Mouse (Mus musculus): Measurements from ENCODE around the gene Ttbk1.

Ttbk1 gene

DNA sequence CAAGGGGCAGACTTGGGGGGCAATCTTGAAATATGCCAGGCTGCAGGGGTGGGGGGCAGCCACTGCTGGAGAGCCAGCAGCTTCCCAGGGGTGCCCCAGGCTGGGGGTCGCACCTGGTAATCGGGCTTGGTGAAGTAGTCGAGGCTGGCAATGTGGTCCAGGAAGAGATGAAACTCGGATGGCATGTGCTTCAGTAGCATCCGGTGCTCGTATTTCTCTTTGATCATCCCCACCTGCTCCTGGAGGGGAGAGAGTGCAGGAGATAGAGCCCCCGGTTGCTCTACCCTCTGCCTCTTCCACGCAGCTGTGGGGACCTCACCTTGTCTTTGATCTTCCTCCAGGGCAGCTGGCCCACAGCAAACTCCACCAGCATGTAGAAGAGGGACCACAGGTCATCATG, 10.9 kb downstream of the Ttbk1 start:
- no peak for DNase-seq (ENCODE audit: low spot score)

DNA sequence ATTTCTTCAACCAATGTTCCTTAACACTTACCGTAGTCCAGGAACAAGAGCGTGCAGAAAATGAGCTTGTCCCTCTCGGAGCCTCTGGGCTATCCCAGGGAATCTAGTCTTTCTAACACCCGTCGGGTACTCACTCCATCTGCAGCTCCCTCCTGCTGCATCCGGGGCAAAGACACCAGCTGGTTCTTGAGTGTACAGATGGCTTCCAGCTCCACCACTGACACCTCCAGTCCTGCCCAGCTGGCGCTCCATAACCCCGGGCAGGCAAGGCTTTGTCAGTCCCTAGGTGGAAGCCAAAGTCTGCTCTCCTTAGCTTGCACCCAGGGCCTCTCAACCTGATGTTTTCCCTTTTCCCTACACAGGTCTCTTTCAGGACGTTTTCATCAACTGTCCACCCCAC, 19.6 kb downstream of the Ttbk1 start:
- no peak for DNase-seq (ENCODE audit: low spot score)

DNA sequence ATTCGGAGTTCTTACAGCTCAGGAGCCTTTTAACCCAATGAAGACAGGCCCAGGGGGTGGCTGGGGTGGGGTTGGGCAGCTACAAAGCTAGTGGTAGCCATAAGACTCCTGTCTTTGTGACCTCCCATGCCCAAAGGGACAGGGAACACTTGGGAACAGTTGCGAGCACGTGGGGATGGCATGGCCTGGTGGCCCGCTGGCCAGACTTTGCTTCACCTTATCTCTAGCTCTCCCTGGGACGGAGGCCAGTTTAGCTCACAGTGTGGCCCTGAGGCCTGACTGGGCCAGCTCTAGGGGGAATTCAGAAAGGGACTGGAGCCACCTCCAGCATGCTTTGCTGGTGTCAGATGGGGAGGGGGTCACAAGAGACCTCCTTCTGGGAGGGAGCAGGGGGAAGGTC, 25.2 kb downstream of the Ttbk1 start:
- DNase-seq (ENCODE audit: low spot score), result no peak

DNA sequence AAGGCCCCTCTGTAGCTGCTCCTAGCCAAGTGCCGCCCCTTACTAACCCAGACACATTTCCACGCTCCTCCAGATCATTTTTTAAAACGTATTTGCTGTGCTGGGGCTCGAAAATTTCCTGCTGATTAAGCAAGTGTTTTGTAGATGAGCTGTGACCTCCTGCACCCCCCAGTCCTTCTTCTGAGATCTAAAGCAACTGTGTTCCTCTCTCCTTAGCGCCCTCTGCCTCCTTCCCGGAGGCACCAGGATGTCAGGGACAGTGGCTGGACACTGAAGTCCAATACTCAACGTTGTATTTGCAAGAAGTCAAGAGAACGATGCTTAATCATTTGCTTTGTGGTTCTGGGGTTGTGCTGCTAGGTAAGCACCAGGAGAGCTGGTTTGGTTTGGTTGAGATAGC, 26.1 kb downstream of the Ttbk1 start:
- no peak for DNase-seq (ENCODE audit: low spot score)

DNA sequence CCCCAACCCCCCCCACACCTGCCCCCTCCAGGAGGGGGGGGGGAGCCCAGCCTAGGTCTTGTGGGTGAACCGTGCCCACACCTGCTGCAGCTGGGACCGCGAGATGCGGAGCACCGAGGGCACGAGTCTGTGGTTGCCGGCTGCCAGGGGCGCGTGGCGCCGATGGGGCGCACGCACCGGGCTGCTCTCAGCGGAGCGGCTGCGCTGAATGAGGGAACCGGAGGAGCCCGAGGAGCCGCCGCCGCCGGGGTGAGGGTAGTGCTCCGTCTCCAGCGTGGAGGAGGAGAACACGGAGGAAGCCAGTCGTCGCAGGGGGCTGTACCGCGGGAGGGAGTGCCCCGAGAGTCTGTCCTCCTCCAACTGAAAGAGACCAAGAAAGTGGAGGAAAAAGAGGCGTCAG, 26.8 kb downstream of the Ttbk1 start:
- no peak for DNase-seq (ENCODE audit: low spot score)

DNA sequence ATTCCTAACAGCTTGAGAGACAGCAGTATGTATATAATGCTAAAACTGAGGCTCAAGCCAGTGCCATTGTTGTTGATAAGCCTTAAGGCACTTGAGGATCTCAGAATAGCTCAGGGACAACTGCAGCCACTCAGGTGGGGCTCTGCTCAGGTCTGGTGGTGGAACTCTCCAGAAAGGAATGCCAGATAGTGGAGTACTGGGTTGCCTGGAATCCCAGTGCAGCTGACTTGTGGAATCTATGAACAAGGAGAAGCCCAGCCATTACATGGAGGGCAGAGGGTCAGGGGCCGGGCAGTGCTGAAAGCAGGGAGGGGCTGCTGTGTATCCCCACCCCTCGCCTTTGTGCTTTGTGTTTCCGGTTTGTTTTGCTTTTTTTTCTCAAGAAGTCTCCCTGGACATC, 29.0 kb downstream of the Ttbk1 start:
- no peak for DNase-seq (ENCODE audit: low spot score)

DNA sequence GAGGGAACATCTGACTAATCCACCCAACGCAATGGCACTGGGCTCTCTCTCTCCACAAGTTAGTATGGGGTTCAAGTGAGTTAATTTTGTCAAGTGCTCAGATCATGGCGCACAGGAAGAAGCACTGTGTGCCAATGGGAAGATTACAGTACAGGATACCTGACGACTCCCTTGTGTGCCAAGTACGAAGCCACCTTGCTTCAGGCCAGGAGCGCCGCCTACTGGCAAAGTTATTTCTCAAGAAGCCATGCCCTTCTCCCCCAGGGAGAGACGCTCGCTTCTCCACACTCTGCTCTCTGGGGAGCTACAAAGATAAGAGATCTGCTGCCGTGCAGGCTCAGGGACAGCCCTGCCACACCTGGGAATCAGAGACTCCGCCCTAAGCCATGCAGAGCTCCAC, 29.7 kb downstream of the Ttbk1 start:
- no peak for DNase-seq (ENCODE audit: low spot score)

DNA sequence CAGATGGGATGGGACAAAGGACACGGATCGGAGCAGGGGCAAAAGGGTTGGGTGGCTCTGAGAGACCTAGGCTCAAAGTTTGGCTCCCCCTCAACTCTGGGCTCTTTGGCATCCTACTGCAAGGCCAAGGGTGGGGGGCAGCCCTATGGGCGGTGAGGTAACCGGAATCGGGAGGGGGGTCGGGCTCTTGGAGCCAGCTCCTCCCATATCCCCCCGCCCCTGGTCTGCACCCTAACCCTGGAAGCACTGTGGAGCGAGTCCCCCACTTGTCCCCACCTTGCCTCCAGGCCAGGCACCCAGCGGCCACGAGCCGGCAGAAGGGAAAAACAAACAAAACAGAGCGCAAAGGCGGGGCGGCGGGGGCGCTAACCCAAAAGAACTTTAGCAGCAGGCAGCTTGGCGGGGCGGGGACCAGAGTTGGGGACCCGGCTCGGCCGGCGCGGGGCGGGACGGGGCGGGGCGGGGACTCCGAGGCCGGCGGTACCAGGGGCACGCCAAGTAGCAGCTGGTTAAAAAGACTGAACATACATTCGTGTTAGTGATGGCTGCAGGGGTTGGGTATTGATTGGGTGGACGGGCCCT, 32.3 kb downstream of the Ttbk1 start:
- DNase-seq (ENCODE audit: low spot score), result no peak

DNA sequence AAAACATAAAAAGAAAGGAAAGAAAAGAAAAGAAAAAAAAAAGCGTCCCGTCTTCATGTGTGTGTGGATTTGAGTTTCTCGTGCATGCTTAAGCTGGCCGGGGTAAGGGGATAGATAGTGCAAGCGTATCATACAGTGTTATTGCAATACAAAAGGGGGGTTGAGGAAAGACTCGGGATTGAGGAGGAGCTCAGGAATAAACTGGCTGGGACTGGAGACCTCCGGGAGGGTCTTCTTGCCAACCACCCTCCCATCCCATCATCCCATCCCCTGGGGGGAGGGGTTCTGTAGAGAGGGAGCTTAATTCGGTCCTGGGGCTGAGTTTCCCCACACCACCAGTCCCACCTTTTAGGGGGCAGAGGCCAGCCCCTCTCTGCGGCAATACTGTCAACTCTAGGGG, 32.9 kb downstream of the Ttbk1 start:
- no peak for DNase-seq (ENCODE audit: low spot score)

DNA sequence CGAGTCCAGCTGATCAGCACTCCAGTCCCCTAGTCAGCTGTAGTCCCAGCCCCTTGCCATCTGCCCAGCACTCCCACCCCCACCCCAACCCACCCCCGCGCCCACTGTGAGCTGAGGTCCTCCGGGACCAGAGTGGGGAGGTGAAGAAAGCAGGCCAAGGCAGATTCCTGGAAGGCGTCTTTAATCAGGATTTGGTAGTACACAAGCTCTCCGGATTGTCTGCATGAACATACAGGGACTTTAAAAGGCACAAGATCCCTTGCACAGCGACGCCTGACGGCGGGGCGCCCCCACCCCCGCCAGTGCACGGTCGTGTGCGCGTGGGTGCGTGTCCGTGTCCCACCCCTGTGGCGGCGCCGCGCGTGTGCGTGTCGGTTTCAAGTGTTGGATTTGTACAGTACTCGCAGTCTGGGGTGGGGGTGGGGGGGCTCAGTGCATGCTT, 33.5 kb downstream of the Ttbk1 start:
- no peak for DNase-seq (ENCODE audit: low spot score)

DNA sequence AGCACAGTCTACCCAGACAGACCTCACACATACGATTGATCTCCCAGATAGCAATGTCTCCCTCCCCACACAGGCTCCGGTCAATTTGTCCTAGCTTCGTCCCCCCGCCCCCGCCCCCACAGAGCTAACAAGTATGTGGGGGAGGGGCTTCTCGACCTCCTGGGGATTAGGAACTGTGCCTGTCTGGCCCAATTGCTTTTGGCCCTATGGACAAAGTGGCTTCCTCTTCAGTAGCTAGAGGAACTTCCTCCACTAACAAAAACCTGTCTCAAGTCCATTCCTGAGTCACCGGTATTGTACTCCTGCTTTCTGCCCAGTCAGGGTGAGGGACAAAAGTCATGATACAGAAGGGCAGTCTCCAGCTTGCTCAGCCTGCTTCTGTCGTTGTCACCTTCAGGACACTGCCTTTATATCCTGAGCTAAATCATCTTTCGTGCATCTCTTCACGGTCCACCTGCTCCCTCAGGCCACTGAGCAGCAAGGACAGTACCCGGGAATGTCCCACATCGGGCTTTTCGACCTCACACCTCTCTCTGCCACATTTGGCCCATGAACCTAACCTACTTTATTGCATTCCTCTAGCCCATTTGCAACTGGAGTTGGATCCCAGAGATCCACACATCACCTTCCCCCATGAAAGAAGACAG, 34.0 kb downstream of the Ttbk1 start:
- DNase-seq (ENCODE audit: low spot score), result no peak

DNA sequence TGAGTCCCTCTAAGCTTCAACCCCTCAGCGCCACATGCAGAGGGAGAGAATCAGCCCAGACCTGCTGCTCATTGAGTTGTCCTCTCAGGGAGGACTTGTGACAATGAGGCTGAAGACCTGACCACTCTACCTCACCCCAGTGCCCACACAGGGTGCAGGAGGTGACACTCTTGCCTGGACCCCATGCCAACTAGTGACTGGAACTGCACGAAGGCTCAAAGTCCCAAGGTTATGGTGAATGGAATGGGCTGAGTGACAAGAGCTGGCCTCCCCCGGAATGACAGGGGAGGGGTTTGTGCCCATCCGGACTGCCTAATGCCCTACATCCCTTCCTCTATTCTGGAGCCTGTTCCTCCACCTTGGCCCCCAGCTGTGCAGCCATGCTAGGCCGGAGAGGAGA, 34.8 kb downstream of the Ttbk1 start:
- no peak for DNase-seq (ENCODE audit: low spot score)

DNA sequence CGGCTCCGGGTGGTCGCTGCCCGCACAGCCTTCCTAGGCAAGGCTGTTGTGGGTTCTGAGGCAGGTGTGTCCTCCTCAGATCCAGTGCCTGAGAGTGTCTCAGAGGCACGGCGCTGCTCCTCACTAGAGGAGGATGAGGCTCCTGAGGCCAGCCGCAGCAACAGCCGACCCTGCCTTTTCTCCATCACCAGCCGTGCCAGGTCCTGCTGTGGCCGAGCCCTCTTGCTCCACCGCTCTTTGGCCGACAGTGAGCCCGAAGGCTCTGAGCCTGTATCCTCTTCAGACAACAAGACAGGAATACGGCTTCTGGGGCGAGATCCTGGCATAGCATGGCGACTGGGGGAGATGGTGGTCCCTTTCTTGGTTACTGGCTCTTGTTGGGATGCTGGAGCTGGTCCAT, 41.2 kb downstream of the Ttbk1 start:
- no peak for DNase-seq (ENCODE audit: low spot score)

DNA sequence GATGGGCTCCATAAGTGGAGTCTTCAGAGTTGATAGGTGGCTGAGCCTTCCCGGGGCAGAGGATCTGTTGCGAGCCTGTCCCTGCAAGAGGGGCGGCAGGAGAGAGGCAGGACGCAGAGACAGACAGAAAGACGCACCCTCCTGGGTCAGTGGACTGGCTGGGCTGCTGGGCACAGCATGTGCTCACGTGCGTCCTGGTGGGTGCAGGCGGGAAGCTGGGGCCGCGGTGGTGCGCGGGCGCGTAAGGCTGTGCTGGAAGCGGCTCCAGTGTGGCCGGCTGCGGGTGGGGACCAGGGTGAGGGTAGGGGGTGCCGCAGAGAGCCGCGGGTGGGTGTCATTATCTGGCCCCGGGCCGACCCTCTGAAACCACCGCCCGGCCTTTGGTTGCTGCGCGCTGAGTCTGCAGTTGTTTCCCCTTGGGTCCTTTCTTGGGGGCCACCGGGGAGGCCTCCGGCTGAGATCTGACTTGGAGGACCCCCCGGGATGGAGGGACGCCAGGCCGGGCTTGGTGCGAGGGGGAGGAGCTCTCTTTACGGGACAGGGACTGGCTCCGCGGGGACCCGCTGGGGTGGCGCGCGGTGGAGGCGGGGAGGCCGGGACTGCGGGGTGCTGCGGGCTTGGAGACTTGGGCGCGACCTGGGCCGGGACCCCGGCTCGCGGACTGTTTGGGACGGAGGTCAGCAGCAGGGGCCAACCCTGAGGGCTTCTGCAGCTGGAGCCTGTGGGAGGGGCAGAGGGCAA, 42.5 kb downstream of the Ttbk1 start:
- DNase-seq (ENCODE audit: low spot score), result no peak

DNA sequence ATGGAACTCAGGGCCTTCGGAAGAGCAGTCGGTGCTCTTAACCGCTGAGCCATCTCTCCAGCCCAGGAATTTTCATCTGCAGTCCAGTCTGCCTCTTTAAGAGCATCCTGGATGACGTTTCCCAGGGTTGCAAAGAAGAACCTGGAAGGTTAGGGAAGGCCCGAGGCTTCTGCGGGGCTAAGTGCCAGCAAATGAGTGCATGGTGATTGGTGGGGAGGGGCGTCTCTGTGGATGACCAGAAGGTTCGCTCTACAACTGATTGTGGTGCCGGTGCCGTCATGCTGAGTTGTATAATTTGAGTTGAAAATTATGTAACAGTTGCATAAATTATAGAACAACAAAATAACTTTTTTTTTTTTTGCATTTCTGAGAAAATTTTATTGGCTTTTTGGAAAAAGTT, 48.3 kb downstream of the Ttbk1 start:
- no peak for DNase-seq (ENCODE audit: low spot score)

DNA sequence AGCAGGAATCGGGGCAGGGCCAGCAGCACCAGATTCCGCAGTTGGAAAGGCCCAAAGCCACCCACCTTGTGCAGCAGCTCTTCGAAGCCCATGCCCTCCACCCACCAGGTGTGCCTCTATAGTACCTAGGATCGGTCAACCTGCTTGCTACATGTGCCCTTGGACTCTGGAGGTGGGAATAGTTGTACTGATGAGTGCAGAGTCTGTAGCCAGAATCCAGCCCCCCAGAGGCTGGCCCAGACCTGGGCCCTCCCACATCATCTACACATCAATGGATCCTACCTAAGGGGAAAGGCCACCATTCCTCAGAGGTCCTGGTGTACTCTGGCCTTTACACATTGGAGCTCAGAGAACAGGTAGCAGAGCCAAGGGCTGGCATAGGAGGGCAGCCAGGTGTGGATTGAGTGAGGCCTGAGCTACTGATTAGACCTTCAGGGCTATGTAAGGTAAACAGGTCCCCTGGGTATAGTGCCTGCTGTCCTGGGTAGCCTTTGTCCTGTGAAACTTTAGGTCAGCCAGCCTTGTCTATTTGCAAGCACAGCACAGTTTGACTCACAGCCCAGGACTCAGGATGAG, 49.1 kb downstream of the Ttbk1 start, which contains the start of gene Slc22a7:
Slc22a7 (minus strand) TSS at position 160 of the 576 bp plus-strand sequence.
- no peak for DNase-seq (ENCODE audit: low spot score)

DNA sequence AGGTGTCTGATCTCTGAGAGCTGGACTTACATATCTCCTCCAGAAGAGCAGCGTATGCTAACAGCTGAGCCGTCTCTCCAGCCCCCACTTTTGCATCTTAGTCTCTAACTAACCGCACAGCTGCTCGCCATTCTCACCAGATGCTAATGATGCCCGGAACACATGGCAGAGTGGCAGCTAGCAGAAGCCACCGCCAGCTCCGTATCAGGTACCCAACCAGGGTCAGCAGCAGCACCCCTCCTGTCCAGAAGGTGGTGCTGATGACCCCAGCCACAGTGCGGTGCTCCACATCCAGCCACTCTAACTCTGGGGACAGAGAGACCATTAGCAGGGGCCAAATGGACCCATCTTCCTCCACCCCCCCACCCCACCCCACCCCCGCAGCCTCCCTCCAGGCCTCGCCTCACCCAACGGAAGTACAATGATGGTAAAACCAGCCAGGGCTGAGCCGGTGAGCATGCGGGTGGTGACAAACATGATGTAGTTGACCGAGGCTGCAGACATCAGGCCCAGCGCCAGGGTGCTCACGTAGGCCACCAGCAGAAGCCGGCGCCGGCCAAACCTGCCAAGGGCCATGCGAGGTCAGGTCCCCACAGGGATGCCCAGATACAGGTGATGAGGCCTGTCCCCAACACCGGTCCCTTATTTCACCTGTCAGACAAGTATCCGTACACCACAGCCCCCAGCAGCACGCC, 50.7 kb downstream of the Ttbk1 start:
- no peak for DNase-seq (ENCODE audit: low spot score)

DNA sequence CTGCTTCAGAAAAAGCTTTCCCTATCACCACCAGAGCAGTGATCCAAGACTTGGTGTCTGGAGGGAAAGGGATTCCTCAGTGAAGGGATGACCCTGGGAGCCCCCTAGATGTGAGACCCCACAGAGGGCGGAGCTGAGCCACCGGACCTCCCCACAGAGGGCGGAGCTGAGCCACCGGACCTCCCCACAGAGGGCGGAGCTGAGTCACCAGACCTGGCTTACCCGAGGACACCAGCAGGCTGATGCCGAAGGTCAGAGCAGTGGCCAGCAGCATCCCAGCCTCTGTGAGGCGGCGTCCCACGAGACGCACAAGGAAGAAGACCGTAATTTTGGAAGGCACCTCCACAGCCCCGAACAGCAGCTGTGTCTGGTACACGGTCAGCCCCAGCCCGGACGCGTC, 53.8 kb downstream of the Ttbk1 start:
- DNase-seq (ENCODE audit: low spot score), result no peak

DNA sequence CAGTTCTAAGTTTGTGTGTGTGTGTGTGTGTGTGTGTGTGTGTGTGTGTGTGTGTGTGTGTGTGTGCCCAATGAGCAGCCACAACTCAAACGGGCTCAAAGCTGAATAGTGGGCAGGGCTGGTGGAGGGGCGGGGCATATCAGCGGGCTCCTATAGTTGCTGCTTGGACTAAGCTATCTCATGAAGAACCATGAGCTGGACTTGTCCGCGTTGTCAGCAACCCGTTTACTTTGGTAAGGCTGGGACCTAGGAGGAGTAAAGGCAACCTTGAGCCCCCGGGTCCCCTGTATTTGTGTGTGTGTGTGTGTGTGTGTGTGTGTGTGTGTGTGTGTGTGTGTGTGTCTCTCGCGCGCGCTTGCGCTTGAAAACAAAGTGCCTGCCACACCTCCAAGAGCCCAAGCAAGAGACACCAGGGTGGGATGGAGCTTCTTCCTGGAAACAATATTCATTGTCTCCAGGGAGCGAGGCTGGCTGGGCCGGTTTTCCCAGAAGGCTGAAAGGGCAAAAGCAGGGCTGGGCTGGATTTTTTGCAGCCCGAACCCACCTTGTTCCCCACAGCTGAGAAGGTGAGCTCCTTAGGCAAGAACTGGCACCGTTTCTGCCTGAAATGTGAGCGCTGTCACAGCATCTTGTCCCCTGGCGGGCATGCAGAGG, 58.6 kb downstream of the Ttbk1 start, which contains the start of gene Crip3:
Crip3 (plus strand) TSS at position 166 of the 654 bp plus-strand sequence.
- DNase-seq (ENCODE audit: low spot score), result no peak

DNA sequence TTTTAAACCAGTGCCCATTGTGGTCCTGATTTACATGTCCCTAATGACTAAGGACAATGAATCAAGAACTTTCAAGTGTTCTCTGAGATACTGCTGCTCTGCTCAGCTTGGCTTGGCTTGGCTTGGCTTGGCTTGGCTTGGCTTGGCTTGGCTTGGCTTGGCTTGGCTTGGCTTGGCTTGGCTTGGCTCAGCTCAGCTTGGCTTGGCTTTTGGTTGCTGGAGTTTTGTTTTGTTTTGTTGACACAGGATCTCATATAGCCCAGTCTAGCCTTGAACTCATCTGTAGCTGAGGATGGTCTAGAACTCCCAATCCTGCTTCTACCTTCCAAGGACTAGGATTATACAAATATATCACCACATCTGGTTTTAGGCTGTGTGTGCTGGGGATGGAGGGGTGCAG, 61.0 kb downstream of the Ttbk1 start:
- no peak for DNase-seq (ENCODE audit: low spot score)

DNA sequence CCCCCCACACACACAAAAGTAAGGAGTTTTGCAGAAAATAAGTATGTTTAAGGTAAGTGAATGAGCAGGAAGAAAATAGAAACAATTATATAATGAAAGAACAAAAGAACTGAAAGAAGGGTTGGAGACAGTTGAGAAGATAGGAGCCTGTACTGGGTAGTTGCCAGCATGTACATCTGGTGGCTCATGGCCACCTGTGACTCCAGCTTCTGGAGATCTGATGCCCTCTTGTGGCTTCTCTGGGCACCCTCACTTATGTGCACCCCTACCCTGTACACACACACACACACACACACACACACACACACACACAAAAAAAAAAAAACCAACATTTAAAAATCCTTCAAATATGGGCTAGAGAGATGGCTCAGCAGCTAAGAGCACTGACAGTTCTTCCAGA, 67.8 kb downstream of the Ttbk1 start:
- no peak for DNase-seq (ENCODE audit: low spot score)

DNA sequence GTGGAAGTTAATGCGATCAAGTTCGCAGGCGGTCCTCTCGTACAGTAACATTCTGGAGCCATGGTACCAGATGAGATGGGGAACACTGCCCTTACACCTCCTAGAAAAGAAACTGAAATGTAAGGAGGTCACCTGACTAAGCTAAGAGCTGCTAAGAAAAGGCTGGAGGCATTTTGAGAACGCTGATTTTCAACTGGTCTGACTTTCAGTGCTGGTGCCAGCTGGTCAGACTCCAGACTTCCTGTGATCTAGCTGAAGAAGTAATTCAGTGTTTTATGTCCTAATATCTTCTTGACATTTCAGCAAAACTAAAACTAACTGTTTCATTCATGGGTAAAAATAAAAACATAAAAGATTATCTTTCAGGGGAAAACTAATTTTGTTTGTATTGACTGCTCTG, 68.8 kb downstream of the Ttbk1 start:
- no peak for DNase-seq (ENCODE audit: low spot score)

All from layer of hippocampus, adult 9-10 months (tissue).